Mouse (Mus musculus) midbrain, embryonic 15.5 days (tissue): Measurements from ENCODE around the gene Gm14147. TPM values are rescaled to one million over a fixed set of nuclear protein-coding genes. Genes with fewer than 3 reads are reported as not detected.
"Not testable (repeated sequence)": the region's sequence is repeated elsewhere in the genome, so short reads cannot be mapped to it uniquely, and the experiment has no call there.

Source experiments
- ATAC-seq: fragments of 200-750 bp; cut with Nextera tagmentation; replicated peaks from 2 replicates; pipeline ENCODE4 v1.8.0; 2017; ENCODE audit warnings: moderate TSS enrichment
- H3K27ac ChIP-seq: fragments of 300-500 bp; sonication (generic); 2 replicates; pipeline ENCODE4 v1.5.1; 2015; ENCODE audit warnings: mild to moderate bottlenecking, inconsistent platforms
- H3K27me3 ChIP-seq: fragments of 300-500 bp; sonication (generic); replicated peaks from 2 replicates; pipeline ENCODE4 v1.6.1; 2015; ENCODE audit warnings: inconsistent platforms
- H3K36me3 ChIP-seq: fragments of 300-500 bp; sonication (generic); replicated peaks from 2 replicates; pipeline ENCODE4 v1.6.1; 2015; ENCODE audit warnings: inconsistent platforms
- H3K4me1 ChIP-seq: fragments of 300-500 bp; sonication (generic); 2 replicates; pipeline ENCODE4 v1.6.1; 2015; ENCODE audit warnings: inconsistent platforms
- H3K4me2 ChIP-seq: fragments of 300-500 bp; sonication (generic); 2 replicates; pipeline ENCODE4 v1.6.1; 2015; ENCODE audit warnings: inconsistent platforms, mild to moderate bottlenecking, moderate library complexity
- H3K4me3 ChIP-seq: fragments of 300-500 bp; sonication (generic); 2 replicates; pipeline ENCODE4 v1.5.1; 2015; ENCODE audit warnings: mild to moderate bottlenecking, inconsistent platforms
- H3K9ac ChIP-seq: fragments of 300-500 bp; sonication (generic); 2 replicates; pipeline ENCODE4 v1.6.1; 2015; ENCODE audit warnings: mild to moderate bottlenecking, inconsistent platforms
- H3K9me3 ChIP-seq: fragments of 300-500 bp; sonication (generic); 2 replicates; pipeline ENCODE4 v1.6.1; 2016; ENCODE audit warnings: inconsistent platforms
- WGBS: fragments of 180-500 bp; shearing (Covaris S2); methylation state at CpG from one replicate; pipeline ENCODE4 v1.1.7; 2015; ENCODE audit warnings: mixed read lengths; 5-methylcytosine and 5-hydroxymethylcytosine counted together
- polyA plus RNA-seq: library from polyadenylated mRNA; unstranded; fragments of >200 nt; fragmentation: Nextera tagmentation; extraction: Ambion mirVana; gene quantifications from 2 replicates; pipeline ENCODE4 v1.2.1, GENCODE M21; 2015

The Gm14147 gene
- not detected in 2 replicates for polyA plus RNA-seq

- ATAC-seq, H3K9ac ChIP-seq, H3K36me3 ChIP-seq, H3K4me1 ChIP-seq, H3K27ac ChIP-seq, H3K9me3 ChIP-seq, H3K4me2 ChIP-seq, H3K4me3 ChIP-seq, H3K27me3 ChIP-seq: not testable (repeated sequence)
- WGBS = no CpG with 5 or more reads among the region's 3 CpGs
Observed at GRCm38 (mm10) chr2:151097945-151098344, at the start of gene Gm14147. Gene Gm14147 (plus strand): TSS chr2:151098245.

DNA sequence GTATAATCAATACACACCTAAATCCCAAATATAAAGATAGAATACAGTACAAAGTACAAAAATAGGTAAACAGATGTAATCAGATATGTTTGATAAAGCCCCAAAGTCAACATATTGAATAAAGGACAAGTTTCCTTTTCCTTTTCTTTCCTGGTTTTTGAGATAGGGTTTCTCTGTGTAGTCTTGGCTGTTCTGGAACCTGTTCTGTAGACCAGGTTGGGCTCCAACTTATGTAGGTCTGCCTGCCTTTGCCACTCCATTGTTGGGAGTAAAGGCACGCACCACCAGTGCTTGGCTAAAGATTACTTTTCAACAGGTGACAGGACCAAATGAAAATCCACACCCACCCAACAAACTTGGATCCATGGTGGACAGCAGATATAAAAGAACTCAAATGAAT, 41.4 kb upstream of the Gm14147 start:
- Histone ChIP-seq H3K36me3 (no peaks in the 10 kb centered on the region), H3K4me3 (no peak overlapping the region), H3K9ac (no peak overlapping the region), H3K4me2 (no peak overlapping the region), H3K27me3 (no peaks in the 10 kb centered on the region), H3K27ac (no peak overlapping the region), H3K4me1 (no peaks in the 10 kb centered on the region), H3K9me3 (no peaks in the 10 kb centered on the region)
- WGBS = 86% methylated on average over 1 of the region's 1 CpGs
- ATAC-seq = no peak

- not testable (repeated sequence) for H3K27me3 ChIP-seq, ATAC-seq, H3K4me1 ChIP-seq, H3K27ac ChIP-seq, H3K9me3 ChIP-seq, H3K4me3 ChIP-seq, H3K36me3 ChIP-seq, H3K9ac ChIP-seq, H3K4me2 ChIP-seq
- no CpG with 5 or more reads among the region's 3 CpGs for WGBS
Observed at GRCm38 (mm10) chr2:151092250-151092649, 5.8 kb upstream of the Gm14147 start, which contains the start of gene Gm14151. Gene Gm14151 (minus strand): TSS chr2:151092350.

Other genes starting within 250 kb of the Gm14147 start
- 120 and 127 TPM in 2 replicates for gene Abhd12, start 193.5 kb upstream of the Gm14147 start, polyA plus RNA-seq
- gene Gins1, start 192.8 kb upstream of the Gm14147 start, polyA plus RNA-seq = 15.0 TPM in 2 replicates
- gene Ninl, start 58.9 kb upstream of the Gm14147 start, polyA plus RNA-seq = 4.2 and 4.4 TPM in 2 replicates
- 29.7 and 31.0 TPM in 2 replicates for gene Nanp, start 58.8 kb upstream of the Gm14147 start, polyA plus RNA-seq
- not detected in 2 replicates for gene Gm14151, start 5.9 kb upstream of the Gm14147 start, polyA plus RNA-seq